Mouse (Mus musculus): ENCODE measurements around the gene Tmco1. TPM values are rescaled to one million over a fixed set of nuclear protein-coding genes. Genes with fewer than 3 reads are reported as not detected.
A peak's percentile ranks its signal among the peaks of the same experiment; 100 is the strongest.

The Tmco1 gene
- polyA plus RNA-seq, 1 experiment from 2014 or later = 72.7 TPM

DNA sequence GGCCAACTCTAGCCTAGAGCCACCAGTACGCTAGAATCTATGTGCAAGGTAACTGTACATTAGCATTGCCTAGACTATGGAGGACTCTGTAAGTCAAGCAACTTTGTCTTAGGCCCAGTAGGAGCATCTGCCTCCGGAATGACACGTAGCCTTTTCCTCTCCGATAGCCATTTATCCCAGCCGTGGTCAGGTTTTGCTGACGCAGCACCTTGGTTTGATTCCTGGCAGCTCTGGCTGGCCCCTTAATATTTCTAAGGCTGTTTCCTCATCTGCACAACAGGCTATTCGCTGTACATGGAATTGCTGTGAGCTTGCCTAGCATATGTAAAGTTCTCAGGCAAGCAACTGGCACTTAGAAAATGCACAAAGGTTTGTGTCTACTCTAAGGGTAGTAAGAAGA is 64.6 kb downstream of the Tmco1 start:
- Histone ChIP-seq H3K4me3 (ENCODE audit: low read length) (no peak overlapping the region), H3K4me2 (ENCODE audit: low read length) (no peak overlapping the region), H3K27ac (ENCODE audit: low read depth, low read length) (no peak overlapping the region), H3K36me3 (ENCODE audit: control insufficient read depth, insufficient read depth, low read length) (peaks cover 19% of the 10 kb centered on the region), H3K4me1 (ENCODE audit: control insufficient read depth, insufficient read depth, low read depth, low read length) (no peaks in the 10 kb centered on the region), H3K27me3 (replicated peaks; ENCODE audit: control insufficient read depth, insufficient read depth, low read length) (no peaks in the 10 kb centered on the region), H3K9me3 (ENCODE audit: control insufficient read depth, low read length) (no peaks in the 10 kb centered on the region), H3K9ac (ENCODE audit: low read depth, low read length) (no peak overlapping the region)
- WGBS = 94% methylated on average over 7 of the region's 7 CpGs
- no peak for ATAC-seq

DNA sequence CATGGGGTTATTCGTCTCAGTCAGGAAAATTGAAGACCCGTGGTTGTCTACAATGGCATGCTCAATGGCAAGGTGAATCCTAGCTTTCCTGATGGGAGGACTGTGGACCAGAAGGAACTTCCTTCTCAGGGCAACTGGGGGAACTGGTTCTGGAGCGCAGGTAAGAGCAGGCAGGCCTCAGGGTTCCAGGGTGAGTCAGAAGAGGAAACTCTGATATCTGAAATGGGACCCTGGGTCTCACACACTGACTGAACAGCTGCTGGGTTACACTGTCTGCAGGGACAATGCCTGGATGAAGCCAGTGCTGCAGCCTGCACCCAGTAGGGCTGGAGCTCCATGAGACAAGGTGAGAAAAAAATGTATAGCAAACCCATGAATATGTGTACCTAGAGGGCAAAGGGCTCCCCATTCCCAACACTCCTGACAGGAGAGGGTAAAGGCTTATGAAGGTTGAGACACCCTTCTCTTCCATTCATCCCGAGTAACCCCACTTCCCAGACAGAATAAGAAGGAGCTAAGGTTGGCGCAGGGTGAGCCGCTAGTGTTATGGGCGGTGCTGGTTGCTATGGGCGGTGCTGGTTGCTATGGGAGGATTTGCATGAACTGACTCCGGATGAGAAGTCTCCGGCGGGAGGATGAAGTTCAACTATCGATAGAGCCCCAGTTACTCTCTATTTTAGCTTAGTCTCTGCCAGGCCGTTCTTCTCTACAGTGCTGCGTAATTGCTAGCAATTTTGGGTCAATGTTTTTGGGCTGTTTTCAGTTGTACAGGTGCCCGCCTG is 66.0 kb downstream of the Tmco1 start:
- 23% methylated on average over 15 of the region's 15 CpGs for WGBS
- no peak overlapping the region for H3K4me2 ChIP-seq (ENCODE audit: low read length)
- H3K4me3 ChIP-seq (ENCODE audit: low read length) = no peak overlapping the region
- H3K4me1 ChIP-seq (ENCODE audit: control insufficient read depth, insufficient read depth, low read depth, low read length) = no peaks in the 10 kb centered on the region
- H3K9me3 ChIP-seq (ENCODE audit: control insufficient read depth, low read length) = no peaks in the 10 kb centered on the region
- H3K27ac ChIP-seq (ENCODE audit: low read depth, low read length) = no peak overlapping the region
- no peak overlapping the region for H3K9ac ChIP-seq (ENCODE audit: low read depth, low read length)
- no peaks in the 10 kb centered on the region for H3K27me3 ChIP-seq (replicated peaks; ENCODE audit: control insufficient read depth, insufficient read depth, low read length)
- ATAC-seq = 0 out of 2 replicates have a peak, but pooled peaks have one; percentile 12
- peaks cover 19% of the 10 kb centered on the region for H3K36me3 ChIP-seq (ENCODE audit: control insufficient read depth, insufficient read depth, low read length)

DNA sequence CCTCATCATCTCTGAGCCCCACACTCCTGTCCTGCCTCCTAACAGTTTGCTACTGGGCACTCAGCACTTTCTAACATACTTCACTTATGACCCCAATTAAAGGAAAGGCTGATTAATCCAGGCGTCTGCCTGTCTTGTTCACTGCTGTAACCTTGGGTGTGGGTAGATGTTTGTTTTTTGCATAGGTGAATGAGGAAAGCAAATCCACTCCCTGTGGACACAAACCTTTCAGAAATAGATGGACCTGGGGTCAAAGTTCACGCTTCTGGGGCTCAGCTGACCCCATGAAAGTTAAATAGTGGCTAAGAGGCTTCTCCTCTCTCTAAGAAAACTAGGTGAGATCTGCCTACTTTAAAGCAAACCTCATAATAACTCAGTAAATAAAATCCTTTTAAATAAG is 66.8 kb downstream of the Tmco1 start:
- Histone ChIP-seq H3K4me1 (ENCODE audit: control insufficient read depth, insufficient read depth, low read depth, low read length) (no peaks in the 10 kb centered on the region), H3K27ac (ENCODE audit: low read depth, low read length) (no peak overlapping the region), H3K4me3 (ENCODE audit: low read length) (no peak overlapping the region), H3K36me3 (ENCODE audit: control insufficient read depth, insufficient read depth, low read length) (peaks cover 19% of the 10 kb centered on the region), H3K27me3 (replicated peaks; ENCODE audit: control insufficient read depth, insufficient read depth, low read length) (no peaks in the 10 kb centered on the region), H3K9me3 (ENCODE audit: control insufficient read depth, low read length) (no peaks in the 10 kb centered on the region), H3K4me2 (ENCODE audit: low read length) (no peak overlapping the region), H3K9ac (ENCODE audit: low read depth, low read length) (no peak overlapping the region)
- no peak for ATAC-seq
- 50% methylated on average over 2 of the region's 2 CpGs for WGBS

DNA sequence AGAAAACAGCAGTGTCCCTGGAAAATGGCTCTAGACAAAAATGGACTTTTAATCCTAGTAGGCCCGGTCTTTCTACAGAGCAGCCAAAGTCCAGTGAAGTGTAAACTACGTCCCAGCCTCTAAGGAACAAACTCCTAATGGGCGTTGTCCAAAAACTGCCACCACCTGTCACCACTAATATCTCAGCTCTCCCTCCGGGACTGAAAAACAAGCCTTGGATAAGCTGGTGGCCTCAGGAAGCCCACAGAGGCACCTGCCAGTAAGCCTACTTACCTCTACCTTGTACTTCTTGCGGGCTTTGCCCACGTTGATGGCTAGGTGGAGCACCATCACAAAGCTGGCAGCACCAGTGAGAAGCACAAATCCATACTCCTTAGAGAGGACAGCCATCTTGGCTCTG is 69.8 kb downstream of the Tmco1 start:
- Histone ChIP-seq H3K9me3 (ENCODE audit: control insufficient read depth, low read length) (no peaks in the 10 kb centered on the region), H3K27ac (ENCODE audit: low read depth, low read length) (no peak overlapping the region), H3K27me3 (replicated peaks; ENCODE audit: control insufficient read depth, insufficient read depth, low read length) (no peaks in the 10 kb centered on the region), H3K4me1 (ENCODE audit: control insufficient read depth, insufficient read depth, low read depth, low read length) (no peaks in the 10 kb centered on the region), H3K4me3 (ENCODE audit: low read length) (no peak overlapping the region), H3K4me2 (ENCODE audit: low read length) (no peak overlapping the region), H3K36me3 (ENCODE audit: control insufficient read depth, insufficient read depth, low read length) (peaks cover 14% of the 10 kb centered on the region), H3K9ac (ENCODE audit: low read depth, low read length) (no peak overlapping the region)
- WGBS = 83% methylated on average over 6 of the region's 6 CpGs
- no peak for ATAC-seq

DNA sequence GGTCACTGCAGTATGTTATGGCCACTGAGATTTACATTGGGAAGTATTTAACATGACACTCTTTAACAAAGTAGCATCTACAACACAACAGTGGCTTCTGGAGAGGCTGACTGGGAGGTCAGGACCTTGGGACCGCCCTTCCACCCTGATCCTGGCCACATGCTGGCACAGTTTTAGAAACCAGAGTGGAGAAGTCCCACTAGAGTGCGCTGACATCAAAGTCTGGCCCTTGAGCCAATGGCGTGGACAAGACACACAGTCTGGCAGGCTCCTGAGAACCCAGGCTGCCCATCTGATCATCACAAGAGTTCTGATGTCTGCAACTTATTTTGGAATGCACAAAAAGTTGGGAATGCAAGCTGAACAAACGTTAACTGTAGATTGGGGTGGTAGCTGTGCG is 71.6 kb downstream of the Tmco1 start:
- no peak overlapping the region for H3K27ac ChIP-seq (ENCODE audit: low read depth, low read length)
- H3K4me2 ChIP-seq (ENCODE audit: low read length) = no peak overlapping the region
- H3K9ac ChIP-seq (ENCODE audit: low read depth, low read length) = no peak overlapping the region
- H3K4me1 ChIP-seq (ENCODE audit: control insufficient read depth, insufficient read depth, low read depth, low read length) = no peaks in the 10 kb centered on the region
- no peak overlapping the region for H3K4me3 ChIP-seq (ENCODE audit: low read length)
- H3K27me3 ChIP-seq (replicated peaks; ENCODE audit: control insufficient read depth, insufficient read depth, low read length) = no peaks in the 10 kb centered on the region
- WGBS = 72% methylated on average over 5 of the region's 5 CpGs
- H3K36me3 ChIP-seq (ENCODE audit: control insufficient read depth, insufficient read depth, low read length) = peaks cover 8% of the 10 kb centered on the region
- H3K9me3 ChIP-seq (ENCODE audit: control insufficient read depth, low read length) = no peaks in the 10 kb centered on the region
- ATAC-seq = no peak

DNA sequence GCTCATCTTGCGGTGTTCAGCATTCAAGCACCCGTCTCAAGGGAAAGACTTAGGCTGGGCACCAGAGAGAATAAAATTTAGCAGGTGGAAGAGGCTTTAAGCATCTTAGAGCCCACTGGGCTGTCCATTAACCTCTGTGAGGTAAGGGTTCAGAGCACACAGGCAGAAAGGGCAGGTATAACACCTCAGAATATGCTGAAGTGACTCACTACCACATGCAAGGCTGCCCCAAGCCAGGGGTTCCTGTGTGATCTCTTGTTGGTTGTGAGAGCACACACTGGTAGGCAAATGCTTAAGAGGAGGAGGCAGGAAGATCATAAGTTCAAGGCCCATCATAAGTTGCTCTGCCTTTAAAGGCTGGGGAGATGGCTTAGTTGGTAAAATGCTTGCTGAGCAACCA is 72.0 kb downstream of the Tmco1 start:
- Histone ChIP-seq H3K4me2 (ENCODE audit: low read length) (no peak overlapping the region), H3K36me3 (ENCODE audit: control insufficient read depth, insufficient read depth, low read length) (peaks cover 8% of the 10 kb centered on the region), H3K9me3 (ENCODE audit: control insufficient read depth, low read length) (no peaks in the 10 kb centered on the region), H3K9ac (ENCODE audit: low read depth, low read length) (no peak overlapping the region), H3K27me3 (replicated peaks; ENCODE audit: control insufficient read depth, insufficient read depth, low read length) (no peaks in the 10 kb centered on the region), H3K4me1 (ENCODE audit: control insufficient read depth, insufficient read depth, low read depth, low read length) (no peaks in the 10 kb centered on the region), H3K27ac (ENCODE audit: low read depth, low read length) (no peak overlapping the region), H3K4me3 (ENCODE audit: low read length) (no peak overlapping the region)
- 83% methylated on average over 2 of the region's 2 CpGs for WGBS
- no peak for ATAC-seq

DNA sequence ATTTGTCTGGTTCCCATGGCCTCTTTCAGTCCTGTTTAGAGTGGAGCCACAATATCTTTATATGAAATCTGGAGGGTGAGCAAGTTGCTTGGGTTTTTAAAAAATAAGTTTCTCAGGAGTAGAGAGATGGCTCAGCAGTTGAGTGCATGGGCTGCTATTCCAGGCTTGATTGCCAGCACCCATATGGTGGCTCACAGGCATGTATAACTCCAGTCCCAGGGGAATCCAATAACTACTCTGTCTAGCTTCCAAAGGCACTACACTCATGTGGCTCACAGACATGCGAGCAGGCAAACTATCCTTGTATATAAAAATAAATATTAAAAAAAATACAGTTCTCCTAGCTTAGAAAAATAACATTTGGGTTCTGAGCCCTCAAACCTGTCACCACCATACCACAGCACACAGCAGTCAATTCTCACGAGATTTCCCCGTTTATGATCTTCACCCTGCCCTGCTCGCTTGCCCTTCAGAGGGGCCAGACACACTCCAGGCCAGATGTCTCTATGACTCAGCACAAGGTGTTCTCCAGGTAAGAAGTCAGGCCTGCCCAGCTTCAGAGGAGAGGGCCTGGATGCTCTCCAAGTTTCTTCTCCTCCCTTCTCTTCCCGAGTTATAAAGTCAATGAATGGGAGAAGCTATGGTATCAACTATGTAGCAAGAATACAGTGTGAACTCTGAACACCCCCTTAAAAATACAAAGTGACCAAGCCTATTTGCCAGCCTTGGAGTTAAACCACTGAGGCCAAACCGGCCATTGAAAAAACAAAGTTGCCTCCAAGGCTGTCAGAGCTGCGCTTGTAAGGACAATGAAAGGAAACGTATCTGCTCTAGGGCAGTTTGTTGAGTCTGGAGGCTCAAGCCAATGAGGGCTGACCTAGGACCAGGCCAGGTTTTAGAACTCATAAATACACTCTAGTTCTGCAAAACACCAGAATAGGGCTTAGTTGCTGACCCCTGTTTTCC is 73.2 kb downstream of the Tmco1 start:
- H3K27me3 ChIP-seq (replicated peaks; ENCODE audit: control insufficient read depth, insufficient read depth, low read length) = no peaks in the 10 kb centered on the region
- no peak overlapping the region for H3K4me3 ChIP-seq (ENCODE audit: low read length)
- H3K9ac ChIP-seq (ENCODE audit: low read depth, low read length) = no peak overlapping the region
- H3K9me3 ChIP-seq (ENCODE audit: control insufficient read depth, low read length) = no peaks in the 10 kb centered on the region
- WGBS = 87% methylated on average over 8 of the region's 8 CpGs
- H3K4me1 ChIP-seq (ENCODE audit: control insufficient read depth, insufficient read depth, low read depth, low read length) = no peaks in the 10 kb centered on the region
- H3K4me2 ChIP-seq (ENCODE audit: low read length) = no peak overlapping the region
- no peak for ATAC-seq
- no peak overlapping the region for H3K27ac ChIP-seq (ENCODE audit: low read depth, low read length)
- H3K36me3 ChIP-seq (ENCODE audit: control insufficient read depth, insufficient read depth, low read length) = peaks cover 3% of the 10 kb centered on the region

DNA sequence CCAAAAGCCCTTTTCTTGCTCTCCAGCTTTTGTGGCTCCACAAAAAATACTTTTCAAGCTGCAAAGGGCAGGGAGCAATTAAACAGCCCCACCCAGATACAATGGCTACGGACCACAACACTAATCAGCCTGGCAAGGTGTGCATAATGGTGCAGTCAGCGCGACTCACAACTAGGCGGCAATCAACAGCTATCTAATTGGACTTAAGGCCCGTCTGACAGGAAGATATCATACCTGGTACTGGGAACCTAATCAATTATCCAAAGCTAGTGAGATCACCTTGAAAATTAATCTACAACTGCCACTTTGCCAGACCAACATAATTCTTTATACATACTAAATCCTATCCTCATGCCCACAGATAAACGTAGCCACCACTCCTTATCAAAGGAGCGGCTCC is 74.1 kb downstream of the Tmco1 start:
- Histone ChIP-seq H3K4me1 (ENCODE audit: control insufficient read depth, insufficient read depth, low read depth, low read length) (no peaks in the 10 kb centered on the region), H3K9me3 (ENCODE audit: control insufficient read depth, low read length) (no peaks in the 10 kb centered on the region), H3K36me3 (ENCODE audit: control insufficient read depth, insufficient read depth, low read length) (no peaks in the 10 kb centered on the region), H3K4me2 (ENCODE audit: low read length) (no peak overlapping the region), H3K27me3 (replicated peaks; ENCODE audit: control insufficient read depth, insufficient read depth, low read length) (no peaks in the 10 kb centered on the region), H3K27ac (ENCODE audit: low read depth, low read length) (no peak overlapping the region), H3K9ac (ENCODE audit: low read depth, low read length) (no peak overlapping the region), H3K4me3 (ENCODE audit: low read length) (no peak overlapping the region)
- 78% methylated on average over 7 of the region's 7 CpGs for WGBS
- no peak for ATAC-seq

DNA sequence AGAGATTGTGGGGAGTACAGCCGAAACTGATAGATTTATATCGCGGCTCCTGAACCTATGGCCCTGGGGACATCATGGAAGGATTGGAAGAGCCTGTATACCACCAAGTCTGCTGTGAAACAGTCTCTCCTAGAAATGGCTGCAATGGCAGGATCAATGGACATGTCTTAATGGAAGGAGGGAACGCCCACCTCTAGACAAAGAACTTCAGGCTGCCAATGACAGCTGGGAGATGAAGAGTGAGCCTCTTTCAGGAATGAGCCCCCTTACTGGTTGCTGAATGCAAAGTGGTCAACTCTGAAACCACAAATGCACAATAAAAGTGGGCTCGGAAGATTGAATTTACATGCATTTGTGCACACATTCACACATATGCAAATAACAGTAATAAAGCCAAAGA is 74.6 kb downstream of the Tmco1 start:
- H3K9ac ChIP-seq (ENCODE audit: low read depth, low read length) = no peak overlapping the region
- H3K9me3 ChIP-seq (ENCODE audit: control insufficient read depth, low read length) = no peaks in the 10 kb centered on the region
- H3K4me2 ChIP-seq (ENCODE audit: low read length) = no peak overlapping the region
- no peak for ATAC-seq
- no peak overlapping the region for H3K27ac ChIP-seq (ENCODE audit: low read depth, low read length)
- no peaks in the 10 kb centered on the region for H3K36me3 ChIP-seq (ENCODE audit: control insufficient read depth, insufficient read depth, low read length)
- 73% methylated on average over 5 of the region's 5 CpGs for WGBS
- H3K4me3 ChIP-seq (ENCODE audit: low read length) = no peak overlapping the region
- H3K27me3 ChIP-seq (replicated peaks; ENCODE audit: control insufficient read depth, insufficient read depth, low read length) = no peaks in the 10 kb centered on the region
- H3K4me1 ChIP-seq (ENCODE audit: control insufficient read depth, insufficient read depth, low read depth, low read length) = no peaks in the 10 kb centered on the region
